Mouse (Mus musculus) naive thymus-derived CD4-positive, alpha-beta T cell, adult 5 months (primary cell): Measurements from ENCODE around the gene Ranbp2. TPM values are rescaled to one million over a fixed set of nuclear protein-coding genes. Genes with fewer than 3 reads are reported as not detected.

Experiments used
- polyA plus RNA-seq: library from polyadenylated mRNA; unstranded; fragments of 100-300 nt; shearing (Covaris generic); gene quantifications from one replicate; pipeline ENCODE4 v1.2.1, GENCODE M21; 2017

Ranbp2 gene
- 84.0 TPM for polyA plus RNA-seq

DNA sequence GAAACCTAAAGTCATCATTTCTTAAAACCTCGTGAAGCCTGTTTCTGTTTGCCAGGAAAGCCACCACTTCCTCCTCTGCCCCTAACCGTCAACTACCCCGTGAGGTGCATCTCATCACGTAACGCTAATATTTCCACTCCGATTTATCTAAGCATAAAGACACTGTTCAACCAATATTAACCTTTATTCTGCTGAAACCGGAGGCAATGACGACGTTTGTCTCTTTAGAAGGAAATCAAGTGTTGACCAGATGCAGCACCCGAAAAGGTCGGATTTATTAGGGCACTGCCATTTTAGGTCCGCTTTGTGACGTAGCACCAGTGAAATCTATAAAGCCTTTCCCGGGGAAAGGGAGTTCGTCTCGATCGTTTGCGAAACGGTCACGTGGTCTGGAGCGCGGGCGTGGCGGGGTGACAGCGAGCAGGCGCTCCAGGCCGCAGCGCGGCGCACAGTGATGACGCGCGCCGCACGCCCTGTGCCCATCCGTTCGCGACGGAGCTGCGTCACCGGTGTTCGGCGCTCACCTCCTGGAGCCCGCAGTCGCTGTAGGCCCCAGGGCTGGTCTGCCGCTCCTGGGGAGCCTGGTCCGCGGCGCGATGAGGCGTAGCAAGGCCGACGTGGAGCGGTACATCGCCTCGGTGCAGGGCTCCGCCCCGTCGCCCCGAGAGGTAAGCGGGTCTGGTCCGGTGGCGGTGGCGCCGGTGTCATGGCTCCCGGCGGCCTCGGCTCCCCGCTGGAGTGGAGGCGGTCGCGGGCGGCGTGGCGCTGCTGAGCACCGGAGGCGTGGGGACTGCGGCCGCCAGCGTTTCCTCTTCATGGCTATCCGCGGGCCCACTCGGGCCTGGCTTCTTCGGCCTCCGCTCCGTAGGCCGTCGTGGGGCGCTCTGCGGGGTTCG is at the start of gene Ranbp2:
Gene Ranbp2 (plus strand): TSS at position 537 of the 896 bp plus-strand sequence.

DNA sequence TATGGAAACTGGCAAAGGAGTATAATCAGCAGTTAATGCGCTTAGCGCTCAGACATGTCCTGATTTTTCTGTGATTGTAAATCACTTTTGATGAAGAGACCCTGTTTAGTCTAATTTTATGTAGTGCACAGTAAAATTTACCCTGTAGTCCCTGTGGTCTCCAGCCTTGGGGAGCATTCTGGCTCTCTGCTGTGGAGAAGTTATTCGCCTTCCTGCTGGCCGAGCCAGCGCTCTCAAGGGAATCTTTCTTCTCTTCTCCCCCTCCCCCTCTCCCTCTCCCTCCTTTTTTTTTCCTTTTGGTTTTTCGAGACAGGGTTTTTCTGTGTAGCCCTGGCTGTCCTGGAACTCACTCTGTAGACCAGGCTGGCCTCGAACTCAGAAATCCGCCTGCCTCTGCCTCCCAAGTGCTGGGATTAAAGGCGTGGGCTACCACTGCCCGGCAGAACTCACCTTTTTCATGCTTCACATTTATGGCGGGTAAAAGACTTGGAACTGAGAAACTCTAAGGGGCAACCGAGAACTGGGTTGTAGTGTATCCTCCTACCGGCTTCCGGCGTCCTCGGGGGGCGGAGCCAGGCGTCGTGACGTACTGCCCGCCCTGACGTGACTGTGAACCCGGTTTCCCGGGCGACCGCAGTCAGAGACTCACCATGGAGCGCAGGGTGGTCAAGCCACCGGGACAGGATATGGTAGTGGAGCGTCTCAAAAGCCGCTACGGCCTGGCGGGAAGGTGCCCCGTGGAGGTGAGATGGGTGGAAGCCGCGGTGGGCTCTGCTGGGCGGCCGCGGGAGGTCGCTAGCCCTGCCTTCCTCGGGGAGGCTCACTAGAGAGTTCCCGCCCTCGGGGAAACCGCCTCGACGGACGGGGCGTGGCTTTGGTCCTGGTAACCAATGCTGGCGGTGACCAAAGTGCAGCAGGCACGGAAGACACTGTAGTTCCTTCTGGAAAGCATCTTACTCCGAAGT is 50.9 kb downstream of the Ranbp2 start, which contains the start of gene Ccdc138:
Gene Ccdc138 (plus strand): TSS at position 629 of the 965 bp plus-strand sequence.

Other genes starting within 250 kb of the Ranbp2 start
- not detected for gene AW822073, start 222.0 kb upstream of the Ranbp2 start, polyA plus RNA-seq
- gene Duxf3, start 214.2 kb upstream of the Ranbp2 start, polyA plus RNA-seq: 0.41 TPM
- not detected for gene Gm4981, start 210.2 kb upstream of the Ranbp2 start, polyA plus RNA-seq
- gene Gcc2, start 191.4 kb upstream of the Ranbp2 start, polyA plus RNA-seq: 62.1 TPM
- gene Lims1, start 123.5 kb upstream of the Ranbp2 start, polyA plus RNA-seq: 104 TPM
- gene Ccdc138, start 51.0 kb downstream of the Ranbp2 start, polyA plus RNA-seq: 1.7 TPM
- not detected for gene Edar, start 228.7 kb downstream of the Ranbp2 start, polyA plus RNA-seq